Mouse (Mus musculus): ENCODE data around the gene Gopc. TPM values are rescaled to one million over a fixed set of nuclear protein-coding genes. Genes with fewer than 3 reads are reported as not detected.

Gopc gene
- polyA plus RNA-seq, 1 experiment from 2014 or later: 5.0 TPM

DNA sequence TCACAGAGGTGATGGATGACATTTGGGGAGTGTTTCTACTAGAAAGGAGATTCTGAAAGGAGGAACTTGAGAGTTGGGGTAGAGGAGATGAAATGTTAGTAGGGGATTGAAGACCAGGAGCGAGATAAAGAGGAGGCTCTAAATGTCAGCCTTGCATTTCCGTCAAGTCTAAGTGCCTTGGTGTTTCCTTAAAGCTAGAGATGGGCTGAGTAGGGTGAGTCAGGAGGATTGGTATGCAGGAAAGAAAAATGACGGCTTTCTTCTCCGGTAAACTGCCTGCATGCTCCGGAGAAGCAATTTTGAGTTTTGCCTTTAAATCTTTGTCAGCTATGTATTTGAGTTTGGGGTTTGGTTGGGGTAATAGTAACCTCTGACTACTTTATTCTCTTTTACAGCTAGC, 37.0 kb upstream of the Gopc start:
- Histone ChIP-seq H3K27me3 (ENCODE audit: control insufficient read depth, insufficient read depth, low read depth, low read length) (no peaks in the 10 kb centered on the region), H3K9ac (ENCODE audit: low read depth, low read length) (peak overlapping the region; percentile 79; the same call in 1 of the 2 replicates), H3K4me2 (ENCODE audit: low read depth, low read length) (peak overlapping the region; percentile 87), H3K4me1 (ENCODE audit: control insufficient read depth, low read depth, low read length) (peaks cover 20% of the 10 kb centered on the region), H3K4me3 (ENCODE audit: low read depth, low read length) (peak overlapping the region; percentile 83), H3K36me3 (ENCODE audit: control insufficient read depth, insufficient read depth) (no peaks in the 10 kb centered on the region), H3K27ac (ENCODE audit: low read length) (no peak overlapping the region), H3K9me3 (replicated peaks; ENCODE audit: control insufficient read depth, low read length) (no peaks in the 10 kb centered on the region)
- WGBS (ENCODE audit: insufficient replicate concordance): 29% methylated on average over 5 of the region's 5 CpGs
- ATAC-seq (ENCODE audit: low read depth): no peak

GRCm38 (mm10) chr10:52417998-52418860, 36.3 kb upstream of the Gopc start:
- 1% methylated on average over 39 of the region's 39 CpGs for WGBS (ENCODE audit: insufficient replicate concordance)
- H3K4me1 ChIP-seq (ENCODE audit: control insufficient read depth, low read depth, low read length): peaks cover 18% of the 10 kb centered on the region
- ATAC-seq (ENCODE audit: low read depth): no peak
- no peaks in the 10 kb centered on the region for H3K27me3 ChIP-seq (ENCODE audit: control insufficient read depth, insufficient read depth, low read depth, low read length)
- H3K9me3 ChIP-seq (replicated peaks; ENCODE audit: control insufficient read depth, low read length): no peaks in the 10 kb centered on the region
- peak overlapping the region; percentile 87 for H3K4me2 ChIP-seq (ENCODE audit: low read depth, low read length)
- peak overlapping the region; percentile 79 for H3K9ac ChIP-seq (ENCODE audit: low read depth, low read length)
- H3K27ac ChIP-seq (ENCODE audit: low read length): peak overlapping the region; percentile 73
- no peaks in the 10 kb centered on the region for H3K36me3 ChIP-seq (ENCODE audit: control insufficient read depth, insufficient read depth)
- peak overlapping the region; percentile 83 for H3K4me3 ChIP-seq (ENCODE audit: low read depth, low read length)

- Histone ChIP-seq H3K4me1 (ENCODE audit: control insufficient read depth, low read depth, low read length) (peaks cover 18% of the 10 kb centered on the region), H3K27ac (ENCODE audit: low read length) (peak within 1 kb of the TSS; percentile 73), H3K36me3 (ENCODE audit: control insufficient read depth, insufficient read depth) (no peaks in the 10 kb centered on the region), H3K4me3 (ENCODE audit: low read depth, low read length) (peak within 1 kb of the TSS; percentile 83), H3K9me3 (replicated peaks; ENCODE audit: control insufficient read depth, low read length) (no peaks in the 10 kb centered on the region), H3K27me3 (ENCODE audit: control insufficient read depth, insufficient read depth, low read depth, low read length) (no peaks in the 10 kb centered on the region), H3K9ac (ENCODE audit: low read depth, low read length) (peak within 1 kb of the TSS; percentile 79), H3K4me2 (ENCODE audit: low read depth, low read length) (peak within 1 kb of the TSS; percentile 87)
- ATAC-seq (ENCODE audit: low read depth): peak; percentile 97
- under 1% methylated on average over 73 of the region's 79 CpGs for WGBS (ENCODE audit: insufficient replicate concordance)
Observed at GRCm38 (mm10) chr10:52417299-52417997, 35.5 kb upstream of the Gopc start, which contains the start of gene Nus1. Gene Nus1, plus strand, starts transcription at chr10:52417547.

DNA sequence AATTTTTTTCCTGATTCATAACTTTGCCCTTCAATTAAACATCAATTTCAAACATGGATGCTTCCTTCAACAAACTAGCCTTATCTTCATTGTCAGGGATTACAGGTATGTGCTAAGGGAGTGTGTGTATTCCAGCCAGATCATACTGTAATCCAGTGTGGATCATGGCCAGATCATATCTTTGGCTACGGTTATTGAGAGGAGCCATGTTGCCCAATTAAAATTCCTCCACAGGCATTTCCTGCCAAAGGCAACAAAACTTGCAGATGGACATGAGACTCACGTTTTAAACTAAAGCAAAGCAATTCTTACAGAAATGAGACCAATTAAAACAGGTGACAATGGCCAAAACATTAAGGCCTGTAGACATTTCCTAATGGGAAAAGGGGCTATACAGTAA, 34.5 kb upstream of the Gopc start:
- peaks cover 18% of the 10 kb centered on the region for H3K4me1 ChIP-seq (ENCODE audit: control insufficient read depth, low read depth, low read length)
- no peak overlapping the region for H3K9ac ChIP-seq (ENCODE audit: low read depth, low read length)
- peak overlapping the region; percentile 61 for H3K4me2 ChIP-seq (ENCODE audit: low read depth, low read length)
- H3K9me3 ChIP-seq (replicated peaks; ENCODE audit: control insufficient read depth, low read length): no peaks in the 10 kb centered on the region
- H3K27ac ChIP-seq (ENCODE audit: low read length): no peak overlapping the region
- no peak overlapping the region for H3K4me3 ChIP-seq (ENCODE audit: low read depth, low read length)
- ATAC-seq (ENCODE audit: low read depth): no peak
- no peaks in the 10 kb centered on the region for H3K36me3 ChIP-seq (ENCODE audit: control insufficient read depth, insufficient read depth)
- WGBS (ENCODE audit: insufficient replicate concordance): 41% methylated on average over 2 of the region's 2 CpGs
- H3K27me3 ChIP-seq (ENCODE audit: control insufficient read depth, insufficient read depth, low read depth, low read length): no peaks in the 10 kb centered on the region

- Histone ChIP-seq H3K4me1 (ENCODE audit: control insufficient read depth, low read depth, low read length) (peaks cover 11% of the 10 kb centered on the region), H3K4me3 (ENCODE audit: low read depth, low read length) (no peak overlapping the region), H3K27me3 (ENCODE audit: control insufficient read depth, insufficient read depth, low read depth, low read length) (no peaks in the 10 kb centered on the region), H3K4me2 (ENCODE audit: low read depth, low read length) (no peak overlapping the region), H3K27ac (ENCODE audit: low read length) (no peak overlapping the region), H3K9me3 (replicated peaks; ENCODE audit: control insufficient read depth, low read length) (no peaks in the 10 kb centered on the region), H3K36me3 (ENCODE audit: control insufficient read depth, insufficient read depth) (no peaks in the 10 kb centered on the region), H3K9ac (ENCODE audit: low read depth, low read length) (no peak overlapping the region)
- ATAC-seq (ENCODE audit: low read depth): no peak
- WGBS (ENCODE audit: insufficient replicate concordance): 60% methylated on average over 2 of the region's 2 CpGs
Observed at GRCm38 (mm10) chr10:52415020-52415419, 33.1 kb upstream of the Gopc start.

DNA sequence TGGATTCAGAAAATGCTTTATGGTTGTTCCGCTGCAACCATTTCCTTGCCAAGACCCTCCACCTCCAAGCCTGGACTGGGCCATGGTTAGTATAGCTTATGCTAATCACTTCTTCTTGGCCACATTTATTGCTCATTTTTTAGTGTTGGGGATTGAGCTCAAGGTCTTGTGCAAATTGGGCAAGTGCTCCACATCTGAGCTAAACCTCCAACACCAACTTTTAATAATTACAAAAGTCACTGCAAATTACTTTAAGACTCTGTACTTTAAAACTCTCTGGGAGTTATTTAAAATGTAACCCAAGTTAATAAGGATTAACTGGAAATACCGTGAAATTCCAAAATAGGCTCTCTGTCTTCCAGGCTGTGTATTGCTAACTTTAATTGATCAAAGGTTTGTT, 25.6 kb upstream of the Gopc start:
- Histone ChIP-seq H3K4me2 (ENCODE audit: low read depth, low read length) (no peak overlapping the region), H3K9ac (ENCODE audit: low read depth, low read length) (no peak overlapping the region), H3K4me1 (ENCODE audit: control insufficient read depth, low read depth, low read length) (no peaks in the 10 kb centered on the region), H3K27me3 (ENCODE audit: control insufficient read depth, insufficient read depth, low read depth, low read length) (no peaks in the 10 kb centered on the region), H3K4me3 (ENCODE audit: low read depth, low read length) (no peak overlapping the region), H3K27ac (ENCODE audit: low read length) (no peak overlapping the region), H3K36me3 (ENCODE audit: control insufficient read depth, insufficient read depth) (no peaks in the 10 kb centered on the region), H3K9me3 (replicated peaks; ENCODE audit: control insufficient read depth, low read length) (no peaks in the 10 kb centered on the region)
- 80% methylated on average over 2 of the region's 2 CpGs for WGBS (ENCODE audit: insufficient replicate concordance)
- ATAC-seq (ENCODE audit: low read depth): no peak

GRCm38 (mm10) chr10:52405160-52405559, 23.2 kb upstream of the Gopc start:
- no peaks in the 10 kb centered on the region for H3K36me3 ChIP-seq (ENCODE audit: control insufficient read depth, insufficient read depth)
- no peak for ATAC-seq (ENCODE audit: low read depth)

GRCm38 (mm10) chr10:52399722-52400121, 17.8 kb upstream of the Gopc start:
- Histone ChIP-seq H3K27me3 (ENCODE audit: control insufficient read depth, insufficient read depth, low read depth, low read length) (no peaks in the 10 kb centered on the region), H3K27ac (ENCODE audit: low read length) (no peak overlapping the region), H3K4me1 (ENCODE audit: control insufficient read depth, low read depth, low read length) (no peaks in the 10 kb centered on the region), H3K9me3 (replicated peaks; ENCODE audit: control insufficient read depth, low read length) (no peaks in the 10 kb centered on the region), H3K4me3 (ENCODE audit: low read depth, low read length) (no peak overlapping the region), H3K4me2 (ENCODE audit: low read depth, low read length) (no peak overlapping the region), H3K36me3 (ENCODE audit: control insufficient read depth, insufficient read depth) (no peaks in the 10 kb centered on the region), H3K9ac (ENCODE audit: low read depth, low read length) (no peak overlapping the region)
- 36% methylated on average over 3 of the region's 3 CpGs for WGBS (ENCODE audit: insufficient replicate concordance)
- ATAC-seq (ENCODE audit: low read depth): no peak

More at GRCm38 (mm10) chr10:52405160-52405559, 23.2 kb upstream of the Gopc start:
- WGBS (ENCODE audit: insufficient replicate concordance): 75% methylated on average over 13 of the region's 13 CpGs
- Histone ChIP-seq H3K27me3 (ENCODE audit: control insufficient read depth, insufficient read depth, low read depth, low read length) (no peaks in the 10 kb centered on the region), H3K4me2 (ENCODE audit: low read depth, low read length) (no peak overlapping the region), H3K27ac (ENCODE audit: low read length) (no peak overlapping the region), H3K9ac (ENCODE audit: low read depth, low read length) (no peak overlapping the region), H3K4me3 (ENCODE audit: low read depth, low read length) (no peak overlapping the region), H3K4me1 (ENCODE audit: control insufficient read depth, low read depth, low read length) (no peaks in the 10 kb centered on the region), H3K9me3 (replicated peaks; ENCODE audit: control insufficient read depth, low read length) (no peaks in the 10 kb centered on the region)

GRCm38 (mm10) chr10:52398715-52399114, 16.8 kb upstream of the Gopc start:
- H3K9me3 ChIP-seq (replicated peaks; ENCODE audit: control insufficient read depth, low read length): no peaks in the 10 kb centered on the region
- H3K27ac ChIP-seq (ENCODE audit: low read length): no peak overlapping the region
- no peaks in the 10 kb centered on the region for H3K36me3 ChIP-seq (ENCODE audit: control insufficient read depth, insufficient read depth)
- H3K9ac ChIP-seq (ENCODE audit: low read depth, low read length): no peak overlapping the region
- ATAC-seq (ENCODE audit: low read depth): no peak
- no peak overlapping the region for H3K4me3 ChIP-seq (ENCODE audit: low read depth, low read length)
- no peaks in the 10 kb centered on the region for H3K27me3 ChIP-seq (ENCODE audit: control insufficient read depth, insufficient read depth, low read depth, low read length)
- no peak overlapping the region for H3K4me2 ChIP-seq (ENCODE audit: low read depth, low read length)
- no peaks in the 10 kb centered on the region for H3K4me1 ChIP-seq (ENCODE audit: control insufficient read depth, low read depth, low read length)
- 34% methylated on average over 2 of the region's 2 CpGs for WGBS (ENCODE audit: insufficient replicate concordance)

Data from liver, embryonic 16.5 days (tissue).